Mouse (Mus musculus) brown adipose tissue, adult 24 weeks (tissue): ENCODE results near the gene Pink1. TPM values are rescaled to one million over a fixed set of nuclear protein-coding genes. Genes with fewer than 3 reads are reported as not detected.
A peak's percentile ranks its signal among the peaks of the same experiment; 100 is the strongest.
"Not testable (repeated sequence)": the region's sequence is repeated elsewhere in the genome, so short reads cannot be mapped to it uniquely, and the experiment has no call there.

Experiments
- H3K27ac ChIP-seq: fragments of 200-500 bp; replicated peaks from 2 replicates; pipeline ENCODE4 v1.5.1; 2012; ENCODE audit warnings: low read depth, mild to moderate bottlenecking, low read length
- H3K4me1 ChIP-seq: fragments of 200-500 bp; 2 replicates; pipeline ENCODE4 v1.6.1; 2012; ENCODE audit warnings: low read length, mixed read lengths; ENCODE audit not compliant: control insufficient read depth, insufficient read depth, insufficient read length
- H3K4me3 ChIP-seq: fragments of 200-500 bp; 2 replicates; pipeline ENCODE4 v1.5.1; 2012; ENCODE audit warnings: low read depth, mild to moderate bottlenecking, low read length, moderate library complexity; ENCODE audit not compliant: insufficient read depth
- polyA plus RNA-seq: library from polyadenylated mRNA; stranded (reverse); fragments of >200 nt; gene quantifications from 2 replicates; pipeline ENCODE4 v1.2.4, GENCODE M21; 2012; ENCODE audit not compliant: missing spikeins, insufficient read depth, insufficient read length

The Pink1 gene
- polyA plus RNA-seq, 1 experiment, result 208 TPM

- no peaks in the 10 kb centered on the region for H3K4me1 ChIP-seq
- H3K4me3 ChIP-seq, result no peak overlapping the region
- no peak overlapping the region for H3K27ac ChIP-seq
These were observed 4.2 kb upstream of the Pink1 start for GRCm38 (mm10) chr4:138330264-138330671.

- Histone ChIP-seq H3K27ac (peak overlapping the region; percentile 75), H3K4me3 (peak overlapping the region; percentile 50)
These were observed 1.9 kb upstream of the Pink1 start for GRCm38 (mm10) chr4:138327891-138328470.

DNA sequence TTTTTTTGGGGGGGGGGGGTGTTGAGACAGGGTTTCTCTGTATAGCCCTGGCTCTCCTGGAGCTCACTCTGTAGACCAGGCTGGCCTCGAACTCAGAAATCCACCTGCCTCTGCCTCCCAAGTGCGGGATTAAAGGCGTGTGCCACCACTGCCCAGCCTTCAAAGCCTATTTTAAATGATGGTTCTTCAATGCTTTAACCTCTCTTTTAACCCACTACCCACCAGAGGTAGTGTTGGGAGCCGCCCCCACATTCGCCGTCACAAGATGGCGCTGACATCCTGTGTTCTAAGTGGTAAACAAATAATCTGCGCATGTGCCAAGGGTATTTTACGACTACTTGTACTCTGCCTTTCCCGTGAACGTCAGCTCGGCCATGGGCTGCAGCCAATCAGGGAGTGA lies 1.0 kb upstream of the Pink1 start:
- not testable (repeated sequence) for H3K4me1 ChIP-seq, H3K4me3 ChIP-seq
- peak overlapping the region; percentile 79 for H3K27ac ChIP-seq

More at GRCm38 (mm10) chr4:138327891-138328470, 1.9 kb upstream of the Pink1 start:
- 0 out of 2 replicates have a peak, but pooled peaks cover 5% of the 10 kb centered on the region for H3K4me1 ChIP-seq

- Histone ChIP-seq H3K4me3 (peak overlapping the region; percentile 99), H3K4me1 (0 out of 2 replicates have a peak, but pooled peaks cover 5% of the 10 kb centered on the region), H3K27ac (peak overlapping the region; percentile 92)
These were observed 536 bp downstream of the Pink1 start for GRCm38 (mm10) chr4:138325466-138326076.

- H3K4me1 ChIP-seq, result 0 out of 2 replicates have a peak, but pooled peaks cover 5% of the 10 kb centered on the region
- H3K27ac ChIP-seq, result no peak overlapping the region
- H3K4me3 ChIP-seq, result no peak overlapping the region
These were observed 1.7 kb downstream of the Pink1 start for GRCm38 (mm10) chr4:138324451-138324850.

- Histone ChIP-seq H3K27ac (0 out of 2 replicates have a peak overlapping the region, but pooled peaks have one; percentile 5), H3K4me1 (0 out of 2 replicates have a peak, but pooled peaks cover 5% of the 10 kb centered on the region), H3K4me3 (no peak overlapping the region)
These were observed 2.4 kb downstream of the Pink1 start for GRCm38 (mm10) chr4:138323753-138324152.

DNA sequence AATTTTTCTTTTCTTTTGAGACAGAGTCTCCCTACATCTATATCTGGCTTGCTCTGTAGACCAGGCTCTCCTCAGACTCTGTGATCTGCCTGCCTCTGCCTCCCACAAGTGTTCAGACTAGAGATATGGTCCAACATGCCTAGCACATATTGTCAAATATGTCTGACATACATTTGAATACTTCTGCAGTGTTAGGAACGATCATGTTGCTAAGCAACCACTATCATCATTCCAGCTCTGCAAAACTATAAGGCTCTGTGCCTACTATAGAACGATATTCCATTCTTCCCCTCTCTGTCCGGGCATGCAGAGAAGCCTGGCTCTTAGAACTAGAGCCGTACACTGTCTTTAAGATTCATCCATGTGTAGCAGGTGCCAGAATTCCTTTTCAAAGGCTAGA lies 3.4 kb downstream of the Pink1 start:
- Histone ChIP-seq H3K4me1 (0 out of 2 replicates have a peak, but pooled peaks cover 5% of the 10 kb centered on the region), H3K27ac (no peak overlapping the region)

DNA sequence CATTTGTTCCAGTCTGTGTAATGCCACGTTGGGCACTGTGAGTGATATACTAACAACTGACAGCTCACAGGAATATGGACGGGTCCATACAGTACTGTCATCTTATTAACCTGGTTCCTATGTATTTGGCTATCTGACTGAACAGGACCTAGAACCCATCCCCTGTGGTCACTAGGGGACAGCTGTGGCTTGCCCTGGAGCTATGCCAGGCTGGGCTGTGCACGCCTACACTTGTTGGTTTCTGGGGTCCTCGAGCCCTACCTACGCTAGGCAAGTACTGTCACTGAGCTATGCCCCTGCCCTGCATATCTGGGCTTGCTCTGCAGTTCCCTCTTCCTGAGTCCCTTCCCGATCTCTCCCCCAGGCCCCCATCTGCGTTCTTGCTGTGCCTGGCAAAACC lies 4.6 kb downstream of the Pink1 start:
- no peak overlapping the region for H3K4me3 ChIP-seq
- H3K27ac ChIP-seq, result no peak overlapping the region
- H3K4me1 ChIP-seq, result 0 out of 2 replicates have a peak, but pooled peaks cover 5% of the 10 kb centered on the region

More for the DNA sequence above, 3.4 kb downstream of the Pink1 start:
- H3K4me3 ChIP-seq, result no peak overlapping the region

GRCm38 (mm10) chr4:138320711-138321110 lies 5.4 kb downstream of the Pink1 start:
- Histone ChIP-seq H3K4me1 (0 out of 2 replicates have a peak, but pooled peaks cover 5% of the 10 kb centered on the region), H3K27ac (no peak overlapping the region), H3K4me3 (no peak overlapping the region)

DNA sequence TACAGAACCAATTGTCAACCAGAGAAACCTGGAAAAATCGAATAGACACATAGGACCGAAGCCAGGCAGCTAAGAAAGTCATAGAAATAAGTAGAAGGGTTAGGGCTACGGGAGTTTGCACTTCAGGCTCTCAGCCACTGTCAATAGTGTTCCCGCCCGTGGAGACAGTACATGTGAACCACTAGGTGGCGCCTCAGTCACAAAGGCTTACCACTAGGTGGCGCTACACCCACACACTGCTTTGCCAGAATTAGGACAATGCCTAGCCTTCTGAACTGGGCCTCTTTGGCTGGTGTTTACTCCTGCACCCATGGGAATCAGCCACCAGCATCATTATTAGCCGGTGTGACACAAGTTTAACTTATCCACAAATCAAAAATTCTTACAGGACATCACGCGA lies 6.6 kb downstream of the Pink1 start:
- H3K4me3 ChIP-seq, result no peak overlapping the region
- 0 out of 2 replicates have a peak, but pooled peaks cover 5% of the 10 kb centered on the region for H3K4me1 ChIP-seq
- no peak overlapping the region for H3K27ac ChIP-seq

DNA sequence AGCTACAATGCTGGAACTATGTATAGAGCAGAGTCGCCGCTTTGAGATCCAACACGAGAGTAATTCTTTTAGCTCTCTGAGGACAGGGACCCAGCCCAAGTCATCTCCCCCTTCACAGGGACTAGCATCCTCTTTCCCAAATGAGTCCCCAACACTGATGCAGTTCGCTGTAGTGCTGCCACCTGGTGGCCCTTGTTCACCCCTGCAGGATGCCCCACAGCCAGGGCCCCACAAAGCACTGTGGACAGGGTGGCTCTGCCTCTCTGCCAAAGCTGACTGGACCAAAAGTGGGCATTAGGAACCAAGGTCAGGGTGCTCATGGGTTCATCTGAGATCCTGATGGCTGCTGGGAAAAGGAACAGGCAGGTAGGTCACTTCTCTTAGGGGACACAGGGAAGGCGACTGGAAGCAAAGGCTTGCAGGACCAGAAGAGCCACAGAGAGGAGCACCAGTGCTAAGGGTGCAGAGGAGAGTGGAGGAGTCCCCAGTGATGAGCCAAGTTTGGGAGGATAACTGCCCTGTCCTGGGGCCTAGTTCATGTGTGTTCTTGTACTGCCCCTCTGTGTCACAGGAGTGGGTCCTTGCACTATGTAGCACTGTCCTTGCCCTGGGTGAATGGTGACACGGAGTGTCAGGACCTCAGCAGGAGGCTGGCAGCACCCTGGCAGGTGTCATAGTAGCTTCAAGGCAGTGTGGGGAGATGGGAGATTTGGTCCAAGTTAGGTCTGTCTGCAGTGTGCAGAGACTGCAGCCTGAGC lies 7.4 kb downstream of the Pink1 start:
- Histone ChIP-seq H3K4me1 (0 out of 2 replicates have a peak, but pooled peaks cover 4% of the 10 kb centered on the region), H3K27ac (no peak overlapping the region), H3K4me3 (no peak overlapping the region)

- no peak overlapping the region for H3K4me3 ChIP-seq
- no peak overlapping the region for H3K27ac ChIP-seq
These were observed 9.7 kb downstream of the Pink1 start for GRCm38 (mm10) chr4:138316369-138316768.

GRCm38 (mm10) chr4:138315781-138316180 lies 10.3 kb downstream of the Pink1 start:
- no peaks in the 10 kb centered on the region for H3K4me1 ChIP-seq
- H3K4me3 ChIP-seq, result no peak overlapping the region
- no peak overlapping the region for H3K27ac ChIP-seq

More at GRCm38 (mm10) chr4:138316369-138316768, 9.7 kb downstream of the Pink1 start:
- H3K4me1 ChIP-seq, result no peaks in the 10 kb centered on the region

DNA sequence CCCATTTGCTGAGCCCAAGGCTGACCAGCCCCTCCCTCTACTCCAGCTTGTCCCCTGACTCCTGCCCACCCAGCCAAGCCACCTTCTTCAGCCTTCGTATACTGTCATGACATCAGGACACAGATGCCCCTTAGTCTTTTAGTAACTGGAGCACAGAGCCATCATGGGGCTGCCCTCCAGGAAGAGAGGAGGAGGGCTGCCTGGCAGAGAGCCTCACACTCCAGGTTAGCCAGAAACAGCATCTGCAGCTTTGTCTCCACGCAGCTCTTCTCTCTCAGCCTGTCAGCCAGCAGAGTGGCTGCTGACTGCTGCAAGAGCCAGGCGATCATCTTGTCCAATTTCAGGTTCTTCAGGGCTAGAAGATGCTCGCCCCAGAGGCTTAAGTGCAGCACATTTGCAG lies 12.3 kb downstream of the Pink1 start:
- H3K4me1 ChIP-seq, result no peaks in the 10 kb centered on the region
- H3K27ac ChIP-seq, result no peak overlapping the region
- H3K4me3 ChIP-seq, result no peak overlapping the region

DNA sequence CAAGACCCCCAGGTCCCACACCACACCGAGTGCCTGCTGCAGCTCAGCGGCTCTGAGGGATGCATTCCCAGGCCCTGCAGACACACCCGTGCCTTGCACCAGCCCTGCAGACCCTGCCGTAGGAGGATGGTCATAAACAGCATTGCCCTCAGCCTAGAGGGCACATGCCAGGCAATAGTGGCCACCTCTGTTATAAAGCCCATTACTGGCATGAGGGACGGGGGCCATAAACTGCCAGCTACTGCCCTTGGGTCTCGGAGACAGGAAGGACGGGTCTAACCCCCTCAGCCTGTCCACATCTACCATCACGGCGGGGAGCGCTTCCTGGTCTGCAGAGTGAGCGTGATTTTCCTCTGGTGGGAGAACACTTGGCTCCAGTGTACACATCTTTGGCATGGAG lies 13.1 kb downstream of the Pink1 start:
- Histone ChIP-seq H3K4me1 (no peaks in the 10 kb centered on the region), H3K27ac (no peak overlapping the region), H3K4me3 (no peak overlapping the region)
